Mouse (Mus musculus) forebrain, embryonic 16.5 days (tissue): ENCODE data around the gene Lrrc56. TPM values are rescaled to one million over a fixed set of nuclear protein-coding genes. Genes with fewer than 3 reads are reported as not detected.

Source experiments
- ATAC-seq: fragments of 200-750 bp; cut with Nextera tagmentation; 2 replicates; pipeline ENCODE4 v1.8.0; 2017; ENCODE audit warnings: mild to moderate bottlenecking, moderate library complexity
- H3K27ac ChIP-seq: fragments of 300-500 bp; sonication (generic); 2 replicates; pipeline ENCODE4 v1.5.1; 2014; ENCODE audit warnings: low read length, control low read depth
- H3K27me3 ChIP-seq: fragments of 300-500 bp; sonication (generic); replicated peaks from 2 replicates; pipeline ENCODE4 v1.6.1; 2014; ENCODE audit warnings: low read length; ENCODE audit not compliant: control insufficient read depth, insufficient read depth
- H3K36me3 ChIP-seq: fragments of 300-500 bp; sonication (generic); 2 replicates; pipeline ENCODE4 v1.6.1; 2014; ENCODE audit not compliant: control insufficient read depth, insufficient read depth
- H3K4me1 ChIP-seq: fragments of 300-500 bp; sonication (generic); replicated peaks from 2 replicates; pipeline ENCODE4 v1.6.1; 2014; ENCODE audit warnings: low read length; ENCODE audit not compliant: control insufficient read depth, insufficient read depth
- H3K4me2 ChIP-seq: fragments of 300-500 bp; sonication (generic); 2 replicates; pipeline ENCODE4 v1.6.1; 2014; ENCODE audit warnings: mild to moderate bottlenecking, low read length, control low read depth
- H3K4me3 ChIP-seq: fragments of 300-500 bp; sonication (generic); replicated peaks from 2 replicates; pipeline ENCODE4 v1.5.1; 2014; ENCODE audit warnings: mild to moderate bottlenecking, low read length, control low read depth
- H3K9ac ChIP-seq: fragments of 300-500 bp; sonication (generic); replicated peaks from 2 replicates; pipeline ENCODE4 v1.6.1; 2014; ENCODE audit warnings: low read depth, low read length, control low read depth
- H3K9me3 ChIP-seq: fragments of 300-500 bp; sonication (generic); 2 replicates; pipeline ENCODE4 v1.6.1; 2016; ENCODE audit warnings: low read length; ENCODE audit not compliant: control insufficient read depth
- WGBS: fragments of 180-500 bp; shearing (Covaris S2); extraction: QIAGEN DNeasy Blood & Tissue Kit; methylation state at CpG from one replicate; pipeline ENCODE4 v1.1.7; 2014; 5-methylcytosine and 5-hydroxymethylcytosine counted together
- polyA plus RNA-seq: library from polyadenylated mRNA; unstranded; fragments of >200 nt; fragmentation: Nextera tagmentation; extraction: Ambion mirVana; gene quantifications from 2 replicates; pipeline ENCODE4 v1.2.1, GENCODE M21; 2015

Lrrc56 gene
- polyA plus RNA-seq, 1 experiment from 2014 or later, result 13.9 TPM

DNA sequence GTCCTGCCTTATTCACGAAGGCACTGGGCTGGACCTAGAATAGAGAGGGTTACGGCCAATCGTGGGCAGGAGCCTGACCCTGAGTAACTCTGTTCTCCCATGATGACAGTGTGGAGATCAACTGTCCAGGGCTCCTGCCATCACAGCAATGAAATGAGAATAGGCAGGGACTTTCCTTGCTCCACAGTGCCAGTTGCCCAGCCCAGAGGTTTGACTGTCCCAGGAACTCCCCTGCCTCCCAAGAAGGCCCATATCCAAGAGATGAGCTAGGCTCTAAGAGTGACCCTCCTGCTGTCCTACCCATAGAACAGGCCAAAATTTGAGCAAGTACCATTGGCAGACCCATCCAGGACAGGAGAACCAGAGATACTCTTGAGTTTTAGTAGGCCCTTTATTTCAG lies 5.2 kb upstream of the Lrrc56 start:
- H3K4me2 ChIP-seq, result no peak overlapping the region
- whole genome bisulfite sequencing, result 94% methylated on average over 3 of the region's 3 CpGs

DNA sequence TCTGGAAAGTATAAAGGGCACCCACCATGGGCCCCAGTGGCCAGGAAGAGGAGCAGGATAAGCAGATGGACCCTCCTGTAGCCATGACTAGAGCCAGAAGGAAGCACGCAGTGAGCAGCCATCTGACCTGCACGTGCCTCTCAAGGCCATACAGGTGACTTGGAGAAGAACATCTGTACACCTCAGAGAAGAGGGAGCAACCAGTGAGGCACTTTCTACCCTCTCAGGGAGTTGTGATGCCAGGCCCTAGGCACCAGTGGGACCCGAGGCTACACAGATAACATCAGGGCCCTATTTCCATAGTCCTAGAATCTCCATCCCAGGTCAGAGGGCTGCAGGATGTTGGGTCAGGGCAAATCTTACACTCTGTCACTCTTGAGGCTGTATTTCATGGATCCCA lies 3.7 kb upstream of the Lrrc56 start:
- H3K4me3 ChIP-seq, result no peak overlapping the region
- H3K27ac ChIP-seq, result no peak overlapping the region
- no peak overlapping the region for H3K4me2 ChIP-seq
- no peak for ATAC-seq
- H3K9ac ChIP-seq, result no peak overlapping the region
- peaks cover 22% of the 10 kb centered on the region for H3K36me3 ChIP-seq
- H3K9me3 ChIP-seq, result no peaks in the 10 kb centered on the region
- 98% methylated on average over 3 of the region's 3 CpGs for WGBS
- H3K27me3 ChIP-seq, result no peaks in the 10 kb centered on the region
- peaks cover 16% of the 10 kb centered on the region for H3K4me1 ChIP-seq

More for the DNA sequence above, 5.2 kb upstream of the Lrrc56 start:
- Histone ChIP-seq H3K27me3 (no peaks in the 10 kb centered on the region), H3K36me3 (peaks cover 22% of the 10 kb centered on the region), H3K4me1 (peaks cover 10% of the 10 kb centered on the region), H3K4me3 (no peak overlapping the region), H3K9me3 (no peaks in the 10 kb centered on the region), H3K27ac (no peak overlapping the region), H3K9ac (no peak overlapping the region)
- ATAC-seq, result no peak

DNA sequence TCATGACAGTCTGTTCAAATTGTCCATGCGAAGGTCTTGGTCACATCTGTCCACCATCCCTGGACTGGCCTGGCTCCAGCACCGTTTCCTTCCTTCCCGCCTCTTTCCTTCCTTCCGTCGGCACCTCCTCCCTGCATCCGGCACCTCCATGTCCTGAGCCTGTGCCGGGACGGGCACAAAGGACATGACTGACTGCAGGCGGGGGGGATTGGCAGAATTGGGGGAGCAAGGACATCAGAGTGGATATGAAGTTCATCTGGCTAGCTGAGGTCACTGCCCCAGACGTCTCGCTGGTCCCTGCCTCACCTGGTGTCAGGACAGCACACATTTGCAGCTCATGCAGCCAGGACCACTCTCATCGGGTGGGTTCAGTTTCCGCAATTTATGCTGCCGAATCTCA lies 2.9 kb upstream of the Lrrc56 start:
- Histone ChIP-seq H3K9me3 (no peaks in the 10 kb centered on the region), H3K27me3 (no peaks in the 10 kb centered on the region), H3K36me3 (peaks cover 22% of the 10 kb centered on the region), H3K4me2 (no peak overlapping the region), H3K4me3 (no peak overlapping the region), H3K9ac (no peak overlapping the region), H3K4me1 (peaks cover 20% of the 10 kb centered on the region), H3K27ac (no peak overlapping the region)
- 89% methylated on average over 14 of the region's 14 CpGs for WGBS
- ATAC-seq, result no peak

DNA sequence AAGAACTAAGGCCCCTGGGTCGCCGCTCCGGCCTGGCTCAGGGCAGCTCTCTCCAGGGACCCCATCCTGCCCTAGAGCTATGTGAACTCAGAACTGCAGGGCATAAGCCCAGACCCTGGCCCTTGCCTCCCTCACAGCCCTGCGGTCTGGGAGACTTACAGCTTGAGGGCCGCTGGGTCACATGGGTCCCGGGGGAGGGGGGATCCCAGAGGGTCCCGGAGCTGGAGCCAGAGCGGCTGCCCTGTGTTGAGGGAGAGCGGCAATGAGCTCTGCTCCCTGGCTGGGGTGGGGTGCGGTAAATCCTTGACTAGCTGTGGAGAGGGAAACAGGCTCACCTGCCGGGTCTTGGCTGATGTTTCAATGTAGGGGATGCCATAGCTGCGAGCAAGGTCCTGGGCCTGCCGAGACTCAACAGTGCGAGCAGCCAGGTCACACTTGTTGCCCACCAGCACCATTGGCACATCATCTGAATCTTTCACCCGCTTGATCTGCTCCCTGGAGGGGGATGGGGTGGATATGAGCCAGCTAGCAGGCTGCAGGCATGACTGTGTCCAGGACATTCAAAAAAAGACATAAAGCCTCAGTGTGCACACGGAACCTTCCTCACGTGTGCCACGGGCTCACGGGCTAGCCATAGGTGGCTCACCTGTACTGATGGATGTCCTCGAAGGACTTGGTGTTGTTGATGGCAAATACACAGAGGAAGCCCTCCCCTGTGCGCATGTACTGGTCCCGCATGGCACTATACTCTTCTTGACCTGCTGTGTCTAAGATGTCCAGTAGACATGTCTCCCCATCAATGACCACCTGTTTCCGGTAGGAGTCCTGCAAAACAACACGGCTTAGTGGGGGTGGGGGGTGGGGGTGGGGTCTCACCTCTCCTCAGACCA lies 1.9 kb upstream of the Lrrc56 start:
- 90% methylated on average over 24 of the region's 24 CpGs for WGBS
- Histone ChIP-seq H3K9me3 (no peaks in the 10 kb centered on the region), H3K4me2 (peak overlapping the region; percentile 93), H3K27me3 (no peaks in the 10 kb centered on the region), H3K9ac (no peak overlapping the region), H3K27ac (no peak overlapping the region), H3K36me3 (peaks cover 22% of the 10 kb centered on the region), H3K4me1 (peaks cover 20% of the 10 kb centered on the region), H3K4me3 (no peak overlapping the region)
- ATAC-seq, result no peak

DNA sequence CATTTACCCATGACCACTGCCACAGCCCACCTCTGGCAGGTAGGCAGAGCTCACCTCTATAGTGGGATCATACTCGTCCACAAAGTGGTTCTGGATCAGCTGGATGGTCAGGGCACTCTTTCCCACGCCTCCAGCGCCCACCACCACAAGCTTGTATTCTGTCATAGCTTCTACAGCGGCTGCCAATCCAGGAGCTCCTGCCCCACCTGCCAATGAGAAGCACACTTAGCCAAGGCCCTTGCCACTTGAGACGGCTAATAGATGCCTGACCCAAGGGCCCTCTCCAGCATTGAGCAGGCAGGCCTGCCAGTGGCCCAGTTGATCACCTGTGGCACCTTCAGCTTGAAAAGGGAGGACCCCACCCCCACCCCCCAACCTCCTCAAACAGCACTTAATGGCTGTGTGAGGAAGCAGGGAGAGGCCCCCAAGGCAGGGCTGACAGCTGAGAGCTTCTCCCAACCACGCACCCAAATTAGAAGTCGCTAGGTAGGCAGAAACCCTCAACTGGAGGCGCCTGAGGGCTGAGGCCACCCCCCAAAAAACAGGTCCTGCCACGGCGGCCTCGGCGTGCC lies 1.1 kb upstream of the Lrrc56 start:
- Histone ChIP-seq H3K27ac (no peak overlapping the region; the same call in 1 of the 2 replicates), H3K4me3 (peak overlapping the region; percentile 88), H3K36me3 (peaks cover 22% of the 10 kb centered on the region), H3K4me1 (peaks cover 20% of the 10 kb centered on the region), H3K27me3 (no peaks in the 10 kb centered on the region), H3K9me3 (no peaks in the 10 kb centered on the region), H3K9ac (peak overlapping the region; percentile 96), H3K4me2 (peak overlapping the region; percentile 93)
- 23% methylated on average over 12 of the region's 12 CpGs for WGBS
- ATAC-seq, result no peak

DNA sequence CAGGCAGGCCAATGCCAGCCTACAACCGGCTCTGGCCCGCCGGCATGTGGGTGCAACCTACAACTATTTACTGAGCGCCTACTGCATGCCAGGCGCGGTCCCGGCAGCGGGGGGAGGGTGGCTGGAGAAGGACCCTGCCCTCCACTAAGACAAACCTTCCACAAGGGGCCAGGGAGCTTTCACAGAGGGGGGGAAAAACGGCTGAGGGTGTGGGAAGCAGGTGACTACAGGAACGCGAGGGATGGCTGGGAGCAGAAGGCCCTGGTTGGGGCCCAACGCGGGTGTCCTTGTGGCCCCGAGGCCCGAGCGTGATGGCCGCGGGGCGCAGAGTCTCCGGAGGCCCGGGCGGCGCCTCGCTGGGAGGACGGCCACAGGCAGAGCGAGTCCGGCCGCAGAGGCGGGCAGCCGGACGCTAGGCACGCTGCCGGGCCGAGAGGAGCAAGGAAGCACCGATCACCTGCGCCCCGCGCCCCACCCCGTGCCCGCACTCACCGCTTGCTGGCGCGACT lies 555 bp upstream of the Lrrc56 start:
- 0 out of 2 replicates have a peak, but pooled peaks have one; percentile 7 for ATAC-seq
- Histone ChIP-seq H3K27me3 (no peaks in the 10 kb centered on the region), H3K9me3 (no peaks in the 10 kb centered on the region), H3K36me3 (peaks cover 22% of the 10 kb centered on the region), H3K4me1 (peaks cover 20% of the 10 kb centered on the region), H3K27ac (peak overlapping the region; percentile 48; the same call in 1 of the 2 replicates), H3K9ac (peak overlapping the region; percentile 96), H3K4me3 (peak overlapping the region; percentile 88), H3K4me2 (peak overlapping the region; percentile 93)
- 1% methylated on average over 39 of the region's 43 CpGs for WGBS

DNA sequence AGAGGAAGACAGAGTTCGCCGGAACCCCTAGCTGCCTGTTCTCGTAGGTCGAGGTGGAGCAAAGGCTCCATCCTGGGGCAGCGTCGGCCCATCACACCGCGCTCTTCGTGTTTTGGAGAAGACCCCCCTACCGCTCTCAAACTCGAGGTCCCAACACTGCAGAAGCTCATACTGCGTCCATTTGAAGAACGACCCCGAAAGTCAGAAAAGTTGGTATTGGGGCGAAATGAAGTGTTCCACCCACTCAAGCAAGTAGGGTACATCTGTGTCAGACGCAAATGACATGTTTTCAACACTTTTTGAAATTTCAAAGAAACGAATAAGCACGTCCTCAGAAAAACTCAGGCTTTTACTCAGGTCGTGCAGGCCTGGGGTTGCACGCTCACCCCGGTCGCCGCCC lies 452 bp downstream of the Lrrc56 start:
- Histone ChIP-seq H3K4me1 (peaks cover 20% of the 10 kb centered on the region), H3K27ac (peak overlapping the region; percentile 80), H3K9ac (peak overlapping the region; percentile 65), H3K27me3 (no peaks in the 10 kb centered on the region), H3K9me3 (no peaks in the 10 kb centered on the region), H3K4me2 (peak overlapping the region; percentile 99), H3K4me3 (peak overlapping the region; percentile 88), H3K36me3 (peaks cover 17% of the 10 kb centered on the region)
- no peak for ATAC-seq
- WGBS, result under 1% methylated on average over 23 of the region's 23 CpGs

DNA sequence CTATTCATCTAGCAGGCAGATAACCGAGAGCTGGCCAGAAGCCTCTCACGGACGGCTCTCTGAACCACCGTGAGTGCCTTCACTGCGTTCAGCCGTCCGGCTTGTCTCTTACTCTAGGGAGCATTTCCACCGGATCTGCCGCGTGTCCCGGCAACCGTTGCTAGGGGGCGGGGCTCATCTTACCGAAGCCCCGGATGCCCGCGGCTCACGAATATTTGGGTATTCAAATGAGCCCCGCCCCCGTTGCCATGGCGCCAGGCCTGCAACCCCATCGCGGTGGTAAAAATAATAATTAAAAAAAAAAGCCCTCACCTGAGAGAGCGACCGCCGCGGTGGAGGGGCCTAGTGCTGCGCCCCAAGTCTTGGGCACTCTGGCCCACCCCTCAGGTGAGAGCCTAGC lies 873 bp downstream of the Lrrc56 start:
- WGBS, result under 1% methylated on average over 28 of the region's 28 CpGs
- H3K4me2 ChIP-seq, result peak overlapping the region; percentile 99
- H3K9ac ChIP-seq, result peak overlapping the region; percentile 65
- H3K4me3 ChIP-seq, result peak overlapping the region; percentile 88
- H3K9me3 ChIP-seq, result no peaks in the 10 kb centered on the region
- H3K4me1 ChIP-seq, result peaks cover 20% of the 10 kb centered on the region
- H3K36me3 ChIP-seq, result peaks cover 15% of the 10 kb centered on the region; the same call in 1 of the 2 replicates
- peak overlapping the region; percentile 80 for H3K27ac ChIP-seq
- peak; percentile 43 for ATAC-seq
- H3K27me3 ChIP-seq, result no peaks in the 10 kb centered on the region

DNA sequence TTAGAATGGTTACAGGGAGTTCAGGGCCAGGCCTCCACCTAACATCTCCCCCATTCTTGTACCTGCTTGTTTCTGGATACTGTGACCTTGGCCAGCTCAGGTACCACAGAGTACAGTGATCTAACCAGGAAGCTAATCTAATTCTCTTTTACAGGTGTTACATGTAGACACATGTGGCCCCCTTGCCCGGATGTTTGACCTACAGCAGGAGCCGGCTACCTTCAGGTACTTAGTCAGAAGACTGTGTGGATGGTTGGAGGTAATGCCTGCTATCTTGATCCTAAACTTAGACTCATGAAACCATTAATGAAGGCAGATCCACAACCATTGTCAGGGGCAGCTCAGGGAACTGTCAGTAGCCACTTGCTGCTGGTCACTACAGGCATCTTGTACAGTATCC lies 1.8 kb downstream of the Lrrc56 start:
- Histone ChIP-seq H3K4me1 (peaks cover 20% of the 10 kb centered on the region), H3K27ac (no peak overlapping the region), H3K4me3 (no peak overlapping the region), H3K4me2 (no peak overlapping the region; the same call in 1 of the 2 replicates), H3K9ac (no peak overlapping the region), H3K36me3 (peaks cover 6% of the 10 kb centered on the region; the same call in 1 of the 2 replicates), H3K27me3 (no peaks in the 10 kb centered on the region), H3K9me3 (no peaks in the 10 kb centered on the region)
- 93% methylated on average over 2 of the region's 2 CpGs for WGBS
- ATAC-seq, result no peak
